Mouse (Mus musculus): ENCODE measurements around the gene Camkmt. TPM values are rescaled to one million over a fixed set of nuclear protein-coding genes. Genes with fewer than 3 reads are reported as not detected.

Camkmt gene
- polyA plus RNA-seq, 1 experiment from 2014 or later: 7.0 TPM

GRCm38 (mm10) chr17:85292276-85292675 is 201.9 kb downstream of the Camkmt start:
- Histone ChIP-seq H3K4me2 (no peak overlapping the region), H3K4me1 (ENCODE audit: control insufficient read depth, insufficient read depth, low read length) (no peaks in the 10 kb centered on the region), H3K27me3 (ENCODE audit: control insufficient read depth, insufficient read depth, low read length) (no peaks in the 10 kb centered on the region), H3K27ac (ENCODE audit: low read depth, low read length) (no peak overlapping the region), H3K9me3 (replicated peaks; ENCODE audit: control insufficient read depth, low read length) (0 out of 2 replicates have a peak, but pooled peaks cover 2% of the 10 kb centered on the region), H3K9ac (ENCODE audit: low read depth, low read length) (no peak overlapping the region), H3K4me3 (ENCODE audit: low read depth, low read length) (no peak overlapping the region), H3K36me3 (ENCODE audit: control insufficient read depth, insufficient read depth, low read length) (no peaks in the 10 kb centered on the region)
- WGBS (ENCODE audit: insufficient replicate concordance): 58% methylated on average over 6 of the region's 6 CpGs
- ATAC-seq (replicated peaks; ENCODE audit: insufficient number of reproducible peaks, low FRiP score, low TSS enrichment): no peak

- no peak overlapping the region for H3K9ac ChIP-seq (ENCODE audit: low read depth, low read length)
- H3K4me2 ChIP-seq: no peak overlapping the region
- H3K36me3 ChIP-seq (ENCODE audit: control insufficient read depth, insufficient read depth, low read length): no peaks in the 10 kb centered on the region
- 93% methylated on average over 3 of the region's 3 CpGs for WGBS (ENCODE audit: insufficient replicate concordance)
- no peak overlapping the region for H3K27ac ChIP-seq (ENCODE audit: low read depth, low read length)
- ATAC-seq (replicated peaks; ENCODE audit: insufficient number of reproducible peaks, low FRiP score, low TSS enrichment): no peak
- no peak overlapping the region for H3K4me3 ChIP-seq (ENCODE audit: low read depth, low read length)
- H3K9me3 ChIP-seq (replicated peaks; ENCODE audit: control insufficient read depth, low read length): no peaks in the 10 kb centered on the region
- no peaks in the 10 kb centered on the region for H3K4me1 ChIP-seq (ENCODE audit: control insufficient read depth, insufficient read depth, low read length)
- H3K27me3 ChIP-seq (ENCODE audit: control insufficient read depth, insufficient read depth, low read length): no peaks in the 10 kb centered on the region
Measured at GRCm38 (mm10) chr17:85303686-85304085, 213.3 kb downstream of the Camkmt start.

GRCm38 (mm10) chr17:85308566-85308965 is 218.2 kb downstream of the Camkmt start:
- H3K4me1 ChIP-seq (ENCODE audit: control insufficient read depth, insufficient read depth, low read length): no peaks in the 10 kb centered on the region
- 63% methylated on average over 7 of the region's 7 CpGs for WGBS (ENCODE audit: insufficient replicate concordance)
- no peak overlapping the region for H3K4me2 ChIP-seq
- H3K36me3 ChIP-seq (ENCODE audit: control insufficient read depth, insufficient read depth, low read length): no peaks in the 10 kb centered on the region
- H3K27ac ChIP-seq (ENCODE audit: low read depth, low read length): no peak overlapping the region
- H3K9ac ChIP-seq (ENCODE audit: low read depth, low read length): no peak overlapping the region
- H3K4me3 ChIP-seq (ENCODE audit: low read depth, low read length): no peak overlapping the region
- ATAC-seq (replicated peaks; ENCODE audit: insufficient number of reproducible peaks, low FRiP score, low TSS enrichment): no peak
- H3K27me3 ChIP-seq (ENCODE audit: control insufficient read depth, insufficient read depth, low read length): no peaks in the 10 kb centered on the region
- no peaks in the 10 kb centered on the region for H3K9me3 ChIP-seq (replicated peaks; ENCODE audit: control insufficient read depth, low read length)

GRCm38 (mm10) chr17:85309046-85309445 is 218.7 kb downstream of the Camkmt start:
- H3K9me3 ChIP-seq (replicated peaks; ENCODE audit: control insufficient read depth, low read length): no peaks in the 10 kb centered on the region
- ATAC-seq (replicated peaks; ENCODE audit: insufficient number of reproducible peaks, low FRiP score, low TSS enrichment): no peak
- H3K4me1 ChIP-seq (ENCODE audit: control insufficient read depth, insufficient read depth, low read length): no peaks in the 10 kb centered on the region
- H3K9ac ChIP-seq (ENCODE audit: low read depth, low read length): no peak overlapping the region
- H3K4me3 ChIP-seq (ENCODE audit: low read depth, low read length): no peak overlapping the region
- no peak overlapping the region for H3K4me2 ChIP-seq
- H3K27me3 ChIP-seq (ENCODE audit: control insufficient read depth, insufficient read depth, low read length): no peaks in the 10 kb centered on the region
- H3K27ac ChIP-seq (ENCODE audit: low read depth, low read length): no peak overlapping the region
- H3K36me3 ChIP-seq (ENCODE audit: control insufficient read depth, insufficient read depth, low read length): no peaks in the 10 kb centered on the region
- 91% methylated on average over 10 of the region's 10 CpGs for WGBS (ENCODE audit: insufficient replicate concordance)

GRCm38 (mm10) chr17:85311348-85311747 is 221.0 kb downstream of the Camkmt start:
- 76% methylated on average over 13 of the region's 13 CpGs for WGBS (ENCODE audit: insufficient replicate concordance)
- no peaks in the 10 kb centered on the region for H3K9me3 ChIP-seq (replicated peaks; ENCODE audit: control insufficient read depth, low read length)
- no peak for ATAC-seq (replicated peaks; ENCODE audit: insufficient number of reproducible peaks, low FRiP score, low TSS enrichment)

GRCm38 (mm10) chr17:85318401-85318800 is 228.0 kb downstream of the Camkmt start:
- H3K9me3 ChIP-seq (replicated peaks; ENCODE audit: control insufficient read depth, low read length): no peaks in the 10 kb centered on the region
- ATAC-seq (replicated peaks; ENCODE audit: insufficient number of reproducible peaks, low FRiP score, low TSS enrichment): no peak
- H3K4me1 ChIP-seq (ENCODE audit: control insufficient read depth, insufficient read depth, low read length): no peaks in the 10 kb centered on the region
- no peaks in the 10 kb centered on the region for H3K27me3 ChIP-seq (ENCODE audit: control insufficient read depth, insufficient read depth, low read length)
- H3K4me3 ChIP-seq (ENCODE audit: low read depth, low read length): no peak overlapping the region
- no peak overlapping the region for H3K4me2 ChIP-seq
- no peak overlapping the region for H3K27ac ChIP-seq (ENCODE audit: low read depth, low read length)
- H3K9ac ChIP-seq (ENCODE audit: low read depth, low read length): no peak overlapping the region
- WGBS (ENCODE audit: insufficient replicate concordance): 70% methylated on average over 10 of the region's 10 CpGs
- H3K36me3 ChIP-seq (ENCODE audit: control insufficient read depth, insufficient read depth, low read length): no peaks in the 10 kb centered on the region

More at GRCm38 (mm10) chr17:85311348-85311747, 221.0 kb downstream of the Camkmt start:
- Histone ChIP-seq H3K36me3 (ENCODE audit: control insufficient read depth, insufficient read depth, low read length) (no peaks in the 10 kb centered on the region), H3K4me1 (ENCODE audit: control insufficient read depth, insufficient read depth, low read length) (no peaks in the 10 kb centered on the region), H3K4me2 (no peak overlapping the region), H3K27me3 (ENCODE audit: control insufficient read depth, insufficient read depth, low read length) (no peaks in the 10 kb centered on the region), H3K9ac (ENCODE audit: low read depth, low read length) (no peak overlapping the region), H3K27ac (ENCODE audit: low read depth, low read length) (no peak overlapping the region), H3K4me3 (ENCODE audit: low read depth, low read length) (no peak overlapping the region)

GRCm38 (mm10) chr17:85319779-85320300 is 229.5 kb downstream of the Camkmt start:
- H3K9me3 ChIP-seq (replicated peaks; ENCODE audit: control insufficient read depth, low read length): no peaks in the 10 kb centered on the region
- no peaks in the 10 kb centered on the region for H3K4me1 ChIP-seq (ENCODE audit: control insufficient read depth, insufficient read depth, low read length)
- 74% methylated on average over 8 of the region's 8 CpGs for WGBS (ENCODE audit: insufficient replicate concordance)
- H3K27ac ChIP-seq (ENCODE audit: low read depth, low read length): no peak overlapping the region
- H3K4me3 ChIP-seq (ENCODE audit: low read depth, low read length): no peak overlapping the region
- H3K4me2 ChIP-seq: no peak overlapping the region
- ATAC-seq (replicated peaks; ENCODE audit: insufficient number of reproducible peaks, low FRiP score, low TSS enrichment): no peak
- H3K27me3 ChIP-seq (ENCODE audit: control insufficient read depth, insufficient read depth, low read length): no peaks in the 10 kb centered on the region
- no peaks in the 10 kb centered on the region for H3K36me3 ChIP-seq (ENCODE audit: control insufficient read depth, insufficient read depth, low read length)
- H3K9ac ChIP-seq (ENCODE audit: low read depth, low read length): no peak overlapping the region

GRCm38 (mm10) chr17:85328901-85329300 is 238.5 kb downstream of the Camkmt start:
- Histone ChIP-seq H3K4me1 (ENCODE audit: control insufficient read depth, insufficient read depth, low read length) (no peaks in the 10 kb centered on the region), H3K4me2 (no peak overlapping the region), H3K27ac (ENCODE audit: low read depth, low read length) (no peak overlapping the region), H3K9me3 (replicated peaks; ENCODE audit: control insufficient read depth, low read length) (no peaks in the 10 kb centered on the region), H3K4me3 (ENCODE audit: low read depth, low read length) (no peak overlapping the region), H3K36me3 (ENCODE audit: control insufficient read depth, insufficient read depth, low read length) (no peaks in the 10 kb centered on the region), H3K9ac (ENCODE audit: low read depth, low read length) (no peak overlapping the region), H3K27me3 (ENCODE audit: control insufficient read depth, insufficient read depth, low read length) (0 out of 2 replicates have a peak, but pooled peaks cover 3% of the 10 kb centered on the region)
- 87% methylated on average over 10 of the region's 10 CpGs for WGBS (ENCODE audit: insufficient replicate concordance)
- ATAC-seq (replicated peaks; ENCODE audit: insufficient number of reproducible peaks, low FRiP score, low TSS enrichment): no peak

GRCm38 (mm10) chr17:85335464-85335863 is 245.1 kb downstream of the Camkmt start:
- 67% methylated on average over 10 of the region's 10 CpGs for WGBS (ENCODE audit: insufficient replicate concordance)
- Histone ChIP-seq H3K36me3 (ENCODE audit: control insufficient read depth, insufficient read depth, low read length) (no peaks in the 10 kb centered on the region), H3K4me3 (ENCODE audit: low read depth, low read length) (no peak overlapping the region), H3K27ac (ENCODE audit: low read depth, low read length) (no peak overlapping the region), H3K9me3 (replicated peaks; ENCODE audit: control insufficient read depth, low read length) (no peaks in the 10 kb centered on the region), H3K4me1 (ENCODE audit: control insufficient read depth, insufficient read depth, low read length) (no peaks in the 10 kb centered on the region), H3K4me2 (no peak overlapping the region), H3K9ac (ENCODE audit: low read depth, low read length) (no peak overlapping the region), H3K27me3 (ENCODE audit: control insufficient read depth, insufficient read depth, low read length) (no peaks in the 10 kb centered on the region)
- no peak for ATAC-seq (replicated peaks; ENCODE audit: insufficient number of reproducible peaks, low FRiP score, low TSS enrichment)
